Mouse (Mus musculus) erythroblast, embryonic 14.5 days (primary cell): Measurements from ENCODE around the gene Kcnma1.

ENCODE experiments used
- GATA1 ChIP-seq: IDR thresholded peaks from 2 replicates; pipeline ENCODE4 v1.6.1; 2012; ENCODE audit warnings: low read length, inconsistent platforms, mixed read lengths
- TAL1 ChIP-seq: IDR thresholded peaks from 3 replicates; pipeline ENCODE4 v1.6.1; 2012; ENCODE audit warnings: low read length, inconsistent platforms, mixed read lengths

DNA sequence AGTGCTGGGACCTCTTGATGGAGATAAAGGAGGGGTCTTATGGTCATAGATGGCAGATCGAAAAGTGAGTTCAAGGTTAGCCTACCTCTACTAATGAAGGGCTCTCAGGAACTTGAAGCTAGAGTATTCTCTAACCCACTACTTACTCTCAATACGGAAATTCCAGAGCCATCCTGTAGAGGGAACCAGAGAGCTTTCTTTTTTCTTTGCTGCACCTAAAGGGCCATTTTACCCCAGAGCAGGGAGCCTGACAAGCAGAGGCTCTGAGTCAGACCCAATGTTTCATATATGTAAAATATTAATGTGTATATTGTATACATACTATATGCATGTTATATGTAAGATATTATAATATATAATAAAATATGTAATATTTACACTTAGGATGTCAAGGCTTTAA, 431.1 kb downstream of the Kcnma1 start:
- TF ChIP-seq GATA1: no peak
- TF ChIP-seq TAL1: no peak
